Mouse (Mus musculus): ENCODE results near the gene Ppp1r36. TPM values are rescaled to one million over a fixed set of nuclear protein-coding genes. Genes with fewer than 3 reads are reported as not detected.
A peak's percentile ranks its signal among the peaks of the same experiment; 100 is the strongest.

The Ppp1r36 gene
- polyA plus RNA-seq, 1 experiment from 2014 or later, result 1.2 TPM

DNA sequence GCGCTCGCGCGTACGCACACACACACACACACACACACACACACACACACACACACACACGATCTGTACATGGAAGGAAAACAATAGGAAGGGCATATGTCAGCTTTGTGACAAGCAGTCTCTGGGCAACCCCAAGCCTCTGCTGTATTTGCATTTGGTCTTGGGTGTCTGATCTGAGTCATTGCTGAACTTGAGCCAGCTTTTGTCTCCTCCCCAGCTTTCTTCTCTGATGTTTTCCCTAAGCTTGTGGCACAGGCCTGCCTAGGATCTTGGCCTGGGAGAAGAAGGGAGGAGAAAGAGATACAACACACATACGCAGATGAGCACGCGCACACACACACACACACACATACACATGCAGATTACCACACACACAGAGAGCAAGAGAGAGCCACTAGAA, 46.1 kb downstream of the Ppp1r36 start:
- H3K27ac ChIP-seq (replicated peaks; ENCODE audit: low read depth, low read length), result no peak overlapping the region
- no peak overlapping the region for H3K9ac ChIP-seq (replicated peaks; ENCODE audit: low read length)
- no peaks in the 10 kb centered on the region for H3K4me1 ChIP-seq (ENCODE audit: control insufficient read depth, insufficient read depth, low read length)
- ATAC-seq (replicated peaks; ENCODE audit: insufficient number of reproducible peaks, low FRiP score, low TSS enrichment, low read depth), result no peak
- no peak overlapping the region for H3K4me3 ChIP-seq (ENCODE audit: low read depth, low read length)
- no peaks in the 10 kb centered on the region for H3K36me3 ChIP-seq (replicated peaks; ENCODE audit: control insufficient read depth, insufficient read depth, low read depth, low read length)
- WGBS, result 91% methylated on average over 9 of the region's 9 CpGs
- no peaks in the 10 kb centered on the region for H3K27me3 ChIP-seq (ENCODE audit: control insufficient read depth, insufficient read depth, low read length)
- no peaks in the 10 kb centered on the region for H3K9me3 ChIP-seq (replicated peaks; ENCODE audit: control insufficient read depth, low read length)
- H3K4me2 ChIP-seq (ENCODE audit: low read depth, low read length), result no peak overlapping the region
- DNase-seq (ENCODE audit: low spot score), result no peak

DNA sequence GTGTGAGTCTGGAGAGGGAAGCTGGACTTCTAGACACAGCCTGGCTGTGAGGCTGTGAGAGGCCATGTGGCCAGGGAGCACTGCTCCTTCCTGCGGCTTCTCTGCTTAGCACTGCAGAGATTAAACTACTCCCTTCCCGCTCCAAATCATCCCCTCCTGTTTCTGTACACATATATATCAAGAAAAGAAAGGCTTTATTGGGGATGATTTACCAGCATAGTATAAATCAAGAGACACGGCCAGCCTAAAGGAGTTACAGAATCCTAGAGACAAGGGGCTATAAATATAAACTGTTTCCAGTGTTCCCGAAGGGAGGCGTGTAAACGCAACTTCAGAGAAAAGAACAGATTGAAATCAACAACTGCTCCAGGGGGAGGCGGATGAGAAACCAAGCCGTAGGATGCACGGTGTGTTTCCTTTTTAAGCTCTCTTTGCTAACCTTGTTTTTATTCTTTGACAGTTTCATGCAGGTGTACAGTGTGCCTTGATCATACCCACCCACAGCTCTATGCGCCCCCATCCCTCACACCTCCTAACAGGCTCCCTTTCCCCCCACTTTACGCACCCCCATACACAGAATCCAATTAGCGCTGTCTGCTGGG, 47.4 kb downstream of the Ppp1r36 start:
- Histone ChIP-seq H3K9ac (replicated peaks; ENCODE audit: low read length) (no peak overlapping the region), H3K4me1 (ENCODE audit: control insufficient read depth, insufficient read depth, low read length) (no peaks in the 10 kb centered on the region), H3K27ac (replicated peaks; ENCODE audit: low read depth, low read length) (no peak overlapping the region), H3K4me3 (ENCODE audit: low read depth, low read length) (no peak overlapping the region), H3K36me3 (replicated peaks; ENCODE audit: control insufficient read depth, insufficient read depth, low read depth, low read length) (no peaks in the 10 kb centered on the region), H3K9me3 (replicated peaks; ENCODE audit: control insufficient read depth, low read length) (no peaks in the 10 kb centered on the region), H3K4me2 (ENCODE audit: low read depth, low read length) (no peak overlapping the region), H3K27me3 (ENCODE audit: control insufficient read depth, insufficient read depth, low read length) (no peaks in the 10 kb centered on the region)
- ATAC-seq (replicated peaks; ENCODE audit: insufficient number of reproducible peaks, low FRiP score, low TSS enrichment, low read depth) (no peak), DNase-seq (ENCODE audit: low spot score) (no peak)
- 72% methylated on average over 12 of the region's 12 CpGs for WGBS

DNA sequence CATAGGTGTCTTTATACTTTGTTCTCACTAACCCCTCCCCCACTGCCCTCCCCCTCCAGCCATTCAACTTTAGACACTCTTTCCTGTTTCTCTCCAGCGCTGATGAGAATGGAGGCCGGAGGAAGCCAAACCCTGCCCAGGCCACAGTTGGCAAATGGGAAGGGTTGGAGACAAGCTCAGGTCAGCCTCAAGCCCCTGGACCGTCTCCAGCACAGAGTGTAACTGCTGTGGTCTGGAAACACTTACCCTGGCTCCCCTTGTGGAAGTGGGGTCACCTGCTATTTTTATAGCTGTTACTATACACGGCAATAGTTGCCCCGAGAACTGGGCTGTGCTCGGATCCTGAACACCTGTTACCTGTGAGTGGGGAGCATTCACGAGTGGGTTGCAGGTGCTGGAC, 49.3 kb downstream of the Ppp1r36 start:
- Histone ChIP-seq H3K36me3 (replicated peaks; ENCODE audit: control insufficient read depth, insufficient read depth, low read depth, low read length) (no peaks in the 10 kb centered on the region), H3K4me2 (ENCODE audit: low read depth, low read length) (no peak overlapping the region), H3K9me3 (replicated peaks; ENCODE audit: control insufficient read depth, low read length) (no peaks in the 10 kb centered on the region), H3K27ac (replicated peaks; ENCODE audit: low read depth, low read length) (no peak overlapping the region), H3K4me1 (ENCODE audit: control insufficient read depth, insufficient read depth, low read length) (no peaks in the 10 kb centered on the region), H3K27me3 (ENCODE audit: control insufficient read depth, insufficient read depth, low read length) (no peaks in the 10 kb centered on the region), H3K9ac (replicated peaks; ENCODE audit: low read length) (no peak overlapping the region), H3K4me3 (ENCODE audit: low read depth, low read length) (no peak overlapping the region)
- WGBS, result 71% methylated on average over 7 of the region's 7 CpGs
- DNase-seq (ENCODE audit: low spot score) (no peak), ATAC-seq (replicated peaks; ENCODE audit: insufficient number of reproducible peaks, low FRiP score, low TSS enrichment, low read depth) (no peak)

DNA sequence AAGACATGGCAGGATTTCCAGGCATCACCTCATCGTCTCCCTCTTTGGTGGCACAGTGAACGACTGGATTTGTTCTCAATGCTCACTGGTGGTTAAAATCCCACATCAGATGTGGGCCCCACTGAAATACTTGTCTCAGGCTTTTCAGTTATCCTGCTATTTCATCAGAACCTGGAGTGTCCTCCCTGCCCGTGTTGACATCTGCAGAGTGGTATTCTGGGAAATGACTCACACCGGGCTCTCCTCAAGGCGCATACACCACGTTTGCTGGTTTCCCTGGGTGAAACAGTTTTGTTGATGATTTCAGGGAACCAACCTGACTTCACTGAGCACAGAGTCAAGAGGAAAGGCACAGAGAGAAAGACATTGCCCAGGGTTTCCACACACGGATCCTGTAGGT, 49.9 kb downstream of the Ppp1r36 start:
- H3K27ac ChIP-seq (replicated peaks; ENCODE audit: low read depth, low read length), result no peak overlapping the region
- no peak overlapping the region for H3K4me2 ChIP-seq (ENCODE audit: low read depth, low read length)
- no peak for DNase-seq (ENCODE audit: low spot score)
- no peaks in the 10 kb centered on the region for H3K9me3 ChIP-seq (replicated peaks; ENCODE audit: control insufficient read depth, low read length)
- H3K9ac ChIP-seq (replicated peaks; ENCODE audit: low read length), result no peak overlapping the region
- H3K36me3 ChIP-seq (replicated peaks; ENCODE audit: control insufficient read depth, insufficient read depth, low read depth, low read length), result no peaks in the 10 kb centered on the region
- H3K4me3 ChIP-seq (ENCODE audit: low read depth, low read length), result no peak overlapping the region
- no peak for ATAC-seq (replicated peaks; ENCODE audit: insufficient number of reproducible peaks, low FRiP score, low TSS enrichment, low read depth)
- 72% methylated on average over 7 of the region's 7 CpGs for WGBS
- no peaks in the 10 kb centered on the region for H3K27me3 ChIP-seq (ENCODE audit: control insufficient read depth, insufficient read depth, low read length)
- H3K4me1 ChIP-seq (ENCODE audit: control insufficient read depth, insufficient read depth, low read length), result no peaks in the 10 kb centered on the region

DNA sequence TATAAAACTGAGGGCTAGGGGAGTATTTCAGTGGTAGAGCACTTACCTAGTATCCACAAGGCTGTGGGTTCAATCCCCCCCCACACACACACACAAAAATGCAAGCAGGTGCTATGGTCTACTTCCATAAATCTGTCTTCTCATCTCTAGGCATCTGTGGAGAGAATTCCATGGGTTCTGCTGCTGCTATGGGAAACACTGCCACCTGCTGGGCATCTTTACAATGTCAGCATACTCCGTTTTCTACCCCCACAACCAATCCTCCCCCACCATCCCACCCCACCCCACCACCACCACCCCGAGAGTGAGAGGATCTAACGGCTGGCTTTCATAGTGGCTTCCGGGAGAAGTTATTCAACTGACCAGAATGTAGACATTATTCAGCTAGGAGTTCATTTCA, 54.7 kb downstream of the Ppp1r36 start:
- H3K4me2 ChIP-seq (ENCODE audit: low read depth, low read length), result no peak overlapping the region
- no peaks in the 10 kb centered on the region for H3K4me1 ChIP-seq (ENCODE audit: control insufficient read depth, insufficient read depth, low read length)
- H3K27me3 ChIP-seq (ENCODE audit: control insufficient read depth, insufficient read depth, low read length), result no peaks in the 10 kb centered on the region
- H3K4me3 ChIP-seq (ENCODE audit: low read depth, low read length), result no peak overlapping the region
- no peaks in the 10 kb centered on the region for H3K9me3 ChIP-seq (replicated peaks; ENCODE audit: control insufficient read depth, low read length)
- no peaks in the 10 kb centered on the region for H3K36me3 ChIP-seq (replicated peaks; ENCODE audit: control insufficient read depth, insufficient read depth, low read depth, low read length)
- H3K9ac ChIP-seq (replicated peaks; ENCODE audit: low read length), result no peak overlapping the region
- ATAC-seq (replicated peaks; ENCODE audit: insufficient number of reproducible peaks, low FRiP score, low TSS enrichment, low read depth) (no peak; the same call in 1 of the 2 replicates), DNase-seq (ENCODE audit: low spot score) (peak; percentile 80)
- H3K27ac ChIP-seq (replicated peaks; ENCODE audit: low read depth, low read length), result no peak overlapping the region
- WGBS, result 15% methylated on average over 4 of the region's 4 CpGs

DNA sequence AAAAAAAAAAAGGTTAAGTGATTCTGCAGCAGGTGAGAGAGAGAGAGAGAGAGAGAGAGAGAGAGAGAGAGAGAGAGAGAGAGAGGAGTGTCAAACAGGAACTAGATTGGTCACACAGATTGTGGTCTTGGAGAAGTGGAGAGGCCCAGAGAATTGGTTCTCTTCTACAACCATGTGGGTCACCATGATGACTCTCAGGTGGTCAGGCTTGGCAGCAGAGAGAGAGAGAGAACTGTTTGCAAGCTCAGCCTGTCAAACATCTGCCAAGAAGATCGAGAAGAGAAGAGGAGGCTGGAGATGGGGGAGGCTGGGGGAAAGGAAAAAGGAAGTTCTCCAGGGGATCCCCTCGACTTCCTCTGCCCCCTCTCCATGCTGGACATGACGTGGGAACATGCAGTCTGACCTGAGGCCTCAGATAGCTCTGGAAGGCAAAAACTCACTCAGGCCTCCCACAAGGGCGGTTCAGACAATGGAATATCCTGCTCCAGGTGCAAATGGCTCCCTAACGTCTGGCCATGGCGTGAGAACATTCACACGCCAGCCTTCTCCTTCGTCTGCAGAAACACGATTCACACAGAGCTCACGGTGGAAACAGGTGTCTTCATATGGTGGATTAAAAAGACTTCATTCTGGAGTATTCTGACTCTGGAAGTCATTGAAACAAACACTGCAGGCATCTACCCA, 56.4 kb downstream of the Ppp1r36 start:
- 76% methylated on average over 10 of the region's 10 CpGs for WGBS
- no peaks in the 10 kb centered on the region for H3K4me1 ChIP-seq (ENCODE audit: control insufficient read depth, insufficient read depth, low read length)
- ATAC-seq (replicated peaks; ENCODE audit: insufficient number of reproducible peaks, low FRiP score, low TSS enrichment, low read depth) (no peak), DNase-seq (ENCODE audit: low spot score) (no peak)
- no peak overlapping the region for H3K9ac ChIP-seq (replicated peaks; ENCODE audit: low read length)
- H3K9me3 ChIP-seq (replicated peaks; ENCODE audit: control insufficient read depth, low read length), result no peaks in the 10 kb centered on the region
- no peaks in the 10 kb centered on the region for H3K36me3 ChIP-seq (replicated peaks; ENCODE audit: control insufficient read depth, insufficient read depth, low read depth, low read length)
- no peak overlapping the region for H3K4me2 ChIP-seq (ENCODE audit: low read depth, low read length)
- no peaks in the 10 kb centered on the region for H3K27me3 ChIP-seq (ENCODE audit: control insufficient read depth, insufficient read depth, low read length)
- no peak overlapping the region for H3K27ac ChIP-seq (replicated peaks; ENCODE audit: low read depth, low read length)
- H3K4me3 ChIP-seq (ENCODE audit: low read depth, low read length), result no peak overlapping the region

DNA sequence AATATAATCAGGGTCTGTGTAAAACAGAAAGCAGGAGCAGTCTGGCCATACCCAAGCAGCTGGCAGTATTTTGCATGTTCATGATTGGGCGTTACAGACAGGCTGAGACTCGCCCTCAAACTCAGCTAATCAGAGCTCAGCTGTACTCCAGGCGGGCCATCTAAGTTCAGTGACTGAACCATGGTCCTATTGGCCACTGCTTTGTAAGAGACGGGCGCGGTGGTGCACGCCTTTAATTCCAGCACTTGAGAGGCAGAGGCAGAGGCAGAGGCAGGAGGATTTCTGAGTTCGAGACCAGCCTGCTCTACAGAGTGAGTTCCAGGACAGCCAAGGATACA, 56.9 kb downstream of the Ppp1r36 start:
- Histone ChIP-seq H3K36me3 (replicated peaks; ENCODE audit: control insufficient read depth, insufficient read depth, low read depth, low read length) (no peaks in the 10 kb centered on the region), H3K27me3 (ENCODE audit: control insufficient read depth, insufficient read depth, low read length) (no peaks in the 10 kb centered on the region), H3K27ac (replicated peaks; ENCODE audit: low read depth, low read length) (no peak overlapping the region), H3K9me3 (replicated peaks; ENCODE audit: control insufficient read depth, low read length) (no peaks in the 10 kb centered on the region), H3K4me1 (ENCODE audit: control insufficient read depth, insufficient read depth, low read length) (no peaks in the 10 kb centered on the region), H3K9ac (replicated peaks; ENCODE audit: low read length) (no peak overlapping the region), H3K4me2 (ENCODE audit: low read depth, low read length) (no peak overlapping the region), H3K4me3 (ENCODE audit: low read depth, low read length) (no peak overlapping the region)
- 86% methylated on average over 8 of the region's 8 CpGs for WGBS
- DNase-seq (ENCODE audit: low spot score) (no peak), ATAC-seq (replicated peaks; ENCODE audit: insufficient number of reproducible peaks, low FRiP score, low TSS enrichment, low read depth) (no peak)

DNA sequence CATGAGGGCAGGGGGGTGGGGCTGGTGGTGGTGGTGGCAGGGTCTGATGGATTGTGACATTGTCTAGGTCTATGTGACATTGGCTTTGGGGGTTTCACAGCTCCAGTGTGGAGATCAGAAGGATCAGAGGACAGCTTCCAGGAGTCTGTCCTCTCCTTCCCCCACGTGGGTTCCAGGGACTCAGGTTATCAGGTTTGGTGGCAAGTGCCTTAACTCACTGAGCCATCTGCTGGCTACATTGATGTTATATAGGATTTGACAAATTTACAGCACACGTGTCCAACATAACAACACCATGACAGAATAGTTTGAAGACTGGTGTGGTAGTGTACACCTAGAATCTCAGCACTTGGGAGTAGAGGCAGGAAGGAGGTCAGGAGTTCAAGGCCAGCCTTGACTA, 57.5 kb downstream of the Ppp1r36 start:
- DNase-seq (ENCODE audit: low spot score) (no peak), ATAC-seq (replicated peaks; ENCODE audit: insufficient number of reproducible peaks, low FRiP score, low TSS enrichment, low read depth) (no peak)
- Histone ChIP-seq H3K27ac (replicated peaks; ENCODE audit: low read depth, low read length) (no peak overlapping the region), H3K36me3 (replicated peaks; ENCODE audit: control insufficient read depth, insufficient read depth, low read depth, low read length) (no peaks in the 10 kb centered on the region), H3K4me1 (ENCODE audit: control insufficient read depth, insufficient read depth, low read length) (no peaks in the 10 kb centered on the region), H3K4me3 (ENCODE audit: low read depth, low read length) (no peak overlapping the region), H3K4me2 (ENCODE audit: low read depth, low read length) (no peak overlapping the region), H3K9me3 (replicated peaks; ENCODE audit: control insufficient read depth, low read length) (no peaks in the 10 kb centered on the region), H3K9ac (replicated peaks; ENCODE audit: low read length) (no peak overlapping the region), H3K27me3 (ENCODE audit: control insufficient read depth, insufficient read depth, low read length) (no peaks in the 10 kb centered on the region)
- WGBS, result 63% methylated on average over 2 of the region's 2 CpGs
